Mouse (Mus musculus) liver, embryonic 14.5 days (tissue): ENCODE measurements at regions not wholly inside any gene's neighbourhood (a gene's known extent, or its start where the extent isn't known, plus 50 kb on each side); places are given as distances from the start of the nearest gene placed in this dataset.

Source experiments
- ATAC-seq: fragments of 200-750 bp; cut with Nextera tagmentation; 2 replicates; pipeline ENCODE4 v1.8.0; 2017; ENCODE audit warnings: moderate number of reproducible peaks, mild to moderate bottlenecking, moderate library complexity; ENCODE audit not compliant: insufficient read depth
- DNase-seq, 3 experiments: peaks; one replicate each; pipeline ENCODE4 v3.0.0-alpha.2; 2012 to 2013; ENCODE audit warnings: low read depth in 3 of 3, low spot score in 3 of 3
- H3K27ac ChIP-seq: fragments of 300-500 bp; sonication (generic); 2 replicates; pipeline ENCODE4 v1.5.1; 2014; ENCODE audit warnings: moderate library complexity, mild to moderate bottlenecking, control low read depth, inconsistent platforms
- H3K27me3 ChIP-seq: fragments of 300-500 bp; sonication (generic); 2 replicates; pipeline ENCODE4 v1.6.1; 2014; ENCODE audit warnings: mild to moderate bottlenecking, low read length, moderate library complexity; ENCODE audit not compliant: control insufficient read depth, insufficient read depth
- H3K36me3 ChIP-seq: fragments of 300-500 bp; sonication (generic); replicated peaks from 2 replicates; pipeline ENCODE4 v1.6.1; 2014; ENCODE audit warnings: low read depth; ENCODE audit not compliant: control insufficient read depth, insufficient read depth
- H3K4me1 ChIP-seq, 2 experiments: fragments of 200-500 bp in 1 of 2; fragments of 300-500 bp in 1 of 2; sonication (generic) in 1 of 2; replicated peaks; 2 replicates each; pipeline ENCODE4 v1.6.1; 2012 to 2014; ENCODE audit warnings: antibody characterized with exemption in 1 of 2, inconsistent platforms in 1 of 2, low read length in 1 of 2; ENCODE audit not compliant: control insufficient read depth in 2 of 2, insufficient read depth in 2 of 2
- H3K4me2 ChIP-seq: fragments of 300-500 bp; sonication (generic); 2 replicates; pipeline ENCODE4 v1.6.1; 2014; ENCODE audit warnings: low read depth, mild to moderate bottlenecking, control low read depth, moderate library complexity
- H3K4me3 ChIP-seq, 2 experiments: fragments of 200-500 bp in 1 of 2; fragments of 300-500 bp in 1 of 2; sonication (generic) in 1 of 2; 2 replicates each; pipeline ENCODE4 v1.5.1; 2012 to 2014; ENCODE audit warnings: low read depth in 2 of 2, low read length in 2 of 2, mild to moderate bottlenecking in 2 of 2, control low read depth in 1 of 2, inconsistent platforms in 1 of 2, moderate library complexity in 1 of 2; ENCODE audit not compliant: insufficient read depth in 1 of 2
- H3K9ac ChIP-seq: fragments of 300-500 bp; sonication (generic); replicated peaks from 2 replicates; pipeline ENCODE4 v1.6.1; 2014; ENCODE audit warnings: mild to moderate bottlenecking, control low read depth, moderate library complexity
- H3K9me3 ChIP-seq: fragments of 300-500 bp; sonication (generic); 2 replicates; pipeline ENCODE4 v1.6.1; 2016; ENCODE audit warnings: low read length, mixed read lengths; ENCODE audit not compliant: control insufficient read depth
- CTCF ChIP-seq: IDR thresholded peaks from 2 replicates; pipeline ENCODE4 v1.5.1; 2016; ENCODE audit warnings: antibody characterized with exemption, low read depth, control low read depth
- EP300 ChIP-seq: IDR thresholded peaks from 2 replicates; pipeline ENCODE4 v1.6.1; 2016; ENCODE audit warnings: antibody characterized with exemption, low read depth
- WGBS: fragments of 180-500 bp; shearing (Covaris S2); extraction: QIAGEN DNeasy Blood & Tissue Kit; methylation state at CpG from one replicate; pipeline ENCODE4 v1.1.7; 2014; ENCODE audit not compliant: insufficient replicate concordance; 5-methylcytosine and 5-hydroxymethylcytosine counted together

DNA sequence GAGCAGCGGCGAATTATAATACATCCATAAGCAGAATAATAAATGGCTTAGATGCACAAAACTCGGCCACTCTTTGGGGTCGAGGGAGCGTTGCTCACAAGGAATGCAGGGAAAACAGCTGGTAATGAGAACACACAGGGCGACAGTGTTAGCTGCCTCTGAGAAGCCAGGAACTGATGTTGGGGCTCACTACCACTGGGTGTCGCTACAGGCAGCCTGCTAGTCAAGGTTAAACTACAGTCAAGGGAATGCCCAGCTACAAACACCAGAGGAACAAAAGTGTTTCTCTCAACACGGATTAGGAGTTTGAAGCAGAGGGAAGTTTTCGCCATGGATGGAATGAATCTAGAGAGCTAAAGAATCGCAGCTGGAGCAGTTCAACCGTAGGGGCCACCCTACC lies 175.3 kb downstream of the Gpat3 start:
- Histone ChIP-seq H3K4me3 (no peak overlapping the region), H3K4me1 (no peaks in the 10 kb centered on the region), H3K9ac (no peak overlapping the region), H3K27me3 (no peaks in the 10 kb centered on the region), H3K4me2 (no peak overlapping the region), H3K9me3 (no peaks in the 10 kb centered on the region), H3K36me3 (no peaks in the 10 kb centered on the region), H3K27ac (no peak overlapping the region)
- TF ChIP-seq CTCF (peak; percentile 73), EP300 (no peak)
- no peak for ATAC-seq
- no peak for DNase-seq
- WGBS = 8% methylated on average over 11 of the region's 11 CpGs

DNA sequence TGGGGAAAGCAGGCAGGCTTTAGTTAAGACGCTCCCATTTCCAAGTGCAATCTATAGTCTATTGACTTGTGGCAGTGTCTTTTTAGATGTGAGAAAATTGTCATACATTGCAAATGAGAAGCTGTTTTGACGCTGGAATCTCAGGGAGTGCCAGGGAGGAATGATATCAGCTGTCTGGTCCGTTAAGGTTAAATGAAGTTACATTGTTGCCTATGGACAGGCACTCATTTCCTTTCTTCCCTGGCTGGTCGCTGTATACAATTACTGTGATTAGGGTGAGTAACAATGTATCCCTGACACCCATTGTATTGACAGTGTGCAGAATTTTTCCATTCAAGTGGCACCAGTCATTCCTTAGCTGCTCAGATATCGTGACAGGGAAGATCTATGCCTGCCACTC lies 168.3 kb downstream of the Gpat3 start:
- WGBS = 50% methylated on average over 5 of the region's 5 CpGs
- DNase-seq (no peak), ATAC-seq (no peak)
- no peak for TF ChIP-seq CTCF
- no peak for TF ChIP-seq EP300
- no peak overlapping the region for H3K4me3 ChIP-seq
- no peak overlapping the region for H3K27ac ChIP-seq
- no peak overlapping the region for H3K4me2 ChIP-seq
- H3K9me3 ChIP-seq = no peaks in the 10 kb centered on the region
- H3K9ac ChIP-seq = no peak overlapping the region
- H3K27me3 ChIP-seq = no peaks in the 10 kb centered on the region
- no peaks in the 10 kb centered on the region for H3K4me1 ChIP-seq
- no peaks in the 10 kb centered on the region for H3K36me3 ChIP-seq

- ATAC-seq = no peak
- H3K27me3 ChIP-seq = no peaks in the 10 kb centered on the region
Measured at GRCm38 (mm10) chr5:101005216-101005615, 159.7 kb downstream of the Gpat3 start.

GRCm38 (mm10) chr5:101000436-101000835 lies 154.9 kb downstream of the Gpat3 start:
- TF ChIP-seq CTCF (no peak), EP300 (no peak)
- Histone ChIP-seq H3K9ac (no peak overlapping the region), H3K4me2 (no peak overlapping the region), H3K4me1 (no peaks in the 10 kb centered on the region), H3K27me3 (no peaks in the 10 kb centered on the region), H3K9me3 (no peaks in the 10 kb centered on the region), H3K27ac (no peak overlapping the region), H3K4me3 (no peak overlapping the region), H3K36me3 (no peaks in the 10 kb centered on the region)
- WGBS = 64% methylated on average over 6 of the region's 6 CpGs
- ATAC-seq (no peak), DNase-seq (no peak)

More at GRCm38 (mm10) chr5:101005216-101005615, 159.7 kb downstream of the Gpat3 start:
- H3K4me3 ChIP-seq = no peak overlapping the region
- no peaks in the 10 kb centered on the region for H3K4me1 ChIP-seq
- no peak overlapping the region for H3K4me2 ChIP-seq
- H3K9ac ChIP-seq = no peak overlapping the region
- H3K36me3 ChIP-seq = no peaks in the 10 kb centered on the region
- no peak for DNase-seq
- TF ChIP-seq EP300 (no peak), CTCF (0 out of 2 replicates have a peak, but pooled peaks have one; percentile 9)
- H3K9me3 ChIP-seq = no peaks in the 10 kb centered on the region
- H3K27ac ChIP-seq = no peak overlapping the region
- 53% methylated on average over 3 of the region's 3 CpGs for WGBS

GRCm38 (mm10) chr5:100992365-100992764 lies 146.9 kb downstream of the Gpat3 start:
- no peak overlapping the region for H3K9ac ChIP-seq
- no peaks in the 10 kb centered on the region for H3K36me3 ChIP-seq
- H3K27ac ChIP-seq = no peak overlapping the region
- H3K4me1 ChIP-seq = no peaks in the 10 kb centered on the region
- no peaks in the 10 kb centered on the region for H3K9me3 ChIP-seq
- no peaks in the 10 kb centered on the region for H3K27me3 ChIP-seq
- no peak for DNase-seq
- H3K4me3 ChIP-seq = no peak overlapping the region
- no peak for ATAC-seq
- 49% methylated on average over 2 of the region's 2 CpGs for whole genome bisulfite sequencing
- TF ChIP-seq EP300 = no peak
- no peak for TF ChIP-seq CTCF
- H3K4me2 ChIP-seq = no peak overlapping the region
